Mouse (Mus musculus) kidney, postnatal 10 days (tissue): ENCODE measurements around the gene Stra8.
A peak's percentile ranks its signal among the peaks of the same experiment; 100 is the strongest.

Experiments
- DNase-seq: peaks from one replicate; pipeline ENCODE4 v3.0.0; 2021; ENCODE audit warnings: mixed read lengths

The Stra8 gene

DNA sequence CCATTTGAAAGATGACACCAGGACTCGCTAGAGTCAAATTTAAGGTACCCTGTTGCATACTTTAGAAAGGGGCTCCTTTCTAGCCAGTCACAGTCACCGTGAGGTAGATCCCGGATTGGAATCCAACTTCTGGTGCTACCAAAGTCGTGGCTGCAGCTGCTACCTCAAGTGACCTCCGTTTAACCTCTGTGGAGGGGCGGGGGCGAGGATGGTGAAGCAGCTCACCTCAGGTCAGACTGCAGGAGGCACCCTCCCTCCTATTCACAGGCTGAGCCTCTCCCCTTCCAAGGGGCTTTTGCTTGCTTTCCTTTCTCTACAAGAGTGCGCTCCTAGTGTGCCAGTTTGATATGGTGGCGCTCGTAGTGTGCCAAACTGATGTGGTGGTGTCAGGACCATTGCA, at the start of gene Stra8:
Gene Stra8, plus strand, starts transcription at position 208 of the 400 bp plus-strand sequence.
- no peak for DNase-seq

DNA sequence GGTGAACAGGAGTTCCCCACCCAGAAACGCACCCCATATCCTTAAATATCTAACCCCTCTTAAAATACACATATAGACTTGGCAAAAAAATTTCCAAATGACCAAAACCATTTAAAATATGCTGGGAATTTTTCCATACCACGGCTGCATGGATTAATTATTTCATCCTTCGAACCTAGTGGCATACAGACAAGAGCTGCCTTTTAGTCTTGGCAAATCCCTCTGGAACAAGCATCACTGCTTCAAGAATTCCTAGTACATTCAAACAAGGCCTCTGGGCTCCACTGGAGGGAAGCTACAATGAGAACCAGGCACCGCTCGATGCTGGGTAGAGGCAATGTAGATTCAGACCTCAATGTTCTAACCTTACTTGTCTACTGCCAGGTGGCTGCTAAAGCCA, 49.2 kb upstream of the Stra8 start:
- no peak for DNase-seq

DNA sequence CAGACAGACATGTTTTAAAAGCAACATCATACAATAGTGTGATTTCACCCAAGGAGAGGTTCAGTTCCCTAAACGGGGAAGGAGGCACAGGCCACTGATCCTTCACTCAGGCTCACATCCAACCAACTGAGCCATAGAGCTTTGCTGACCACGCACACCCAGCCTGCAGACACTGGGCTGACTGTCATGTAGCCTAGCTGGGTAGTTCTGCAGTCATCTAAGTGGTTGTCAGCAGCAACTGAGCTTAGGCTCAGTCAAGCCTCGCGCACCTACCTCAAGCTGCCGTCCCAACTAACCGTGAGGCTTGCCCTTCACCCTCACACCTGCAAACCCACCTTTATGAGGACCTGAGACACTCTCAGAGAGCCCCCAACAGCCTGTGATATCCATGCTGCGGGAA, 48.0 kb upstream of the Stra8 start:
- DNase-seq = no peak

DNA sequence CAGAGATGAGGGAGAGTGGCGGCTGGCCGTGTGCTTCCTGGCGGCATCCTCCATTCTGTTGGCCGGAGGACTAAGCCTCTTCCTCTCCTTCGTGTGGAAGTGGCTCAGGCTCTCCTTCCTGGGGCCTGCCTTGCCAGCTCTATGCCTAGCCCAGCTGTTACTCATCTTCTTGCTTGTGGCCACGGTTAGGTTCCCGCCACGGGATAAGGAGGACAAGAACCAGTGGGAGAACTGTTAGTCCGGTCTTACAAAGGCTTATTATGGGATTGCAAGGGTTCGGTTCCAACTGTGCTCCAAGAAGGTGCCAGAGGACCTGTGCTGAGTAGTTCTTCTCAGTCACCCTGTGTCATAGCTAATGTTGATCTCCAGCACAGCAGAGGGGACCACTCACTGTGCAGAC, 47.1 kb upstream of the Stra8 start:
- no peak for DNase-seq

DNA sequence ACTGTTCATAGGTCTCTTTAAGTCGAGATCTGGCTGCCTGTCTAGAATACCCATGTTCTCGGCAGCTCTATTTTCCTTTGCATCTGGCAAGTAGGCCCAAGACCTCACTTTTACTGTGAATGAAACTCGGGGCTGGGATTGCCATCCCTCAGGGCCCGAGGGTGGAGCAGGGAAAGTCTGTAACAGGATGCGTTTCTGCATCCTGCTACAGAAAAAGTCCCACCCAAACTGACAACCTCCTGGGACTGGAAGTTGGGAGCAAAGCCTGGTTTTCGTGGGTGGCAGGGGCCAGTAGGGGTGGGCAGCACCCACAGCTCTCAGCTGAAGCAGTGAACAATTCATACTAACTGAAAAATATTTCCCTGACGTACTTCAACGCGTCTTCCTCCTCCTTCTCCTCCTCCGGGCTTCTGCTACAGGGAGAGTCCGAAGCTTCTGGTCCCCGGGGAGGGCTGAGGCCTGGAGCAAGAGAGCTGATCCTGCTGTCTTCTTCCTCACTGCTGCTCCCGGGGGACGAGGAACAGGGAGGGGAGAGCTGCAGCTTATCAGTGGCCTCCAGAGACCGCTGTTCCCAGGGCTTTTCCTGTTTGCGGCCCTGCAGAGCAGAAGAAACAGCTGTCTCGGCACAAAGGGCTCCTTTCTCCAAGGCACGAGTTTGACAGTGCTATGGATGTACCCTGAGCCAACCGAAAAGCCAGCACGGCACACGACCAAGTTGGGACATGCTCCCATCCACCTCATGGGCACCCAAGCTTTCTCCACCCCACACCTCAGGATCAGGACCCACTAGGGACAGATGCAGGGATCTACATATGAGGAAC, 45.7 kb upstream of the Stra8 start:
- DNase-seq = peak; percentile 84

DNA sequence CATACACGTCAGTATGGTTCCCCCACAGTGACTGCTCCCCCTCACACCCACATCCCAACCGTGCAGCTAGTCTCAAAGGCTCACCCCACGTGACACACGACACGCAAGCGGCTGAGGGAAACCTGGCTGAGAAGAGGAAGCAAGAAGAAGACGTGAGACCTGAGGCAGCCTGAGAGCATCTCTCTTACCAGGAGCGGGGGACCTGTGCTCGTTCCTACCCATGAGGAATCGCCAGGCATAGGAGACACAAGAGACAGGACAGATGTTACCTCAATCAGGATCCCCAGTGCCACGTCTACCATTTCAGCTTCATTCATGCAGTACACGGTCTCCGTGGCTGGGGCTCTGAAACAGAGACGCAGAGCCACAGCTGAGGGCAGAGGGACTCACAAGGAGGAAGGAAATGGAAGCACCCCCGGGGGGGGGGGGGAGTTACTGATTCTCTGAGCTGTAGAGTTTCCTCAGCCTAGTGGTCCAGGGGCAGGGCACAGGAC, 44.6 kb upstream of the Stra8 start:
- peak; percentile 56 for DNase-seq

DNA sequence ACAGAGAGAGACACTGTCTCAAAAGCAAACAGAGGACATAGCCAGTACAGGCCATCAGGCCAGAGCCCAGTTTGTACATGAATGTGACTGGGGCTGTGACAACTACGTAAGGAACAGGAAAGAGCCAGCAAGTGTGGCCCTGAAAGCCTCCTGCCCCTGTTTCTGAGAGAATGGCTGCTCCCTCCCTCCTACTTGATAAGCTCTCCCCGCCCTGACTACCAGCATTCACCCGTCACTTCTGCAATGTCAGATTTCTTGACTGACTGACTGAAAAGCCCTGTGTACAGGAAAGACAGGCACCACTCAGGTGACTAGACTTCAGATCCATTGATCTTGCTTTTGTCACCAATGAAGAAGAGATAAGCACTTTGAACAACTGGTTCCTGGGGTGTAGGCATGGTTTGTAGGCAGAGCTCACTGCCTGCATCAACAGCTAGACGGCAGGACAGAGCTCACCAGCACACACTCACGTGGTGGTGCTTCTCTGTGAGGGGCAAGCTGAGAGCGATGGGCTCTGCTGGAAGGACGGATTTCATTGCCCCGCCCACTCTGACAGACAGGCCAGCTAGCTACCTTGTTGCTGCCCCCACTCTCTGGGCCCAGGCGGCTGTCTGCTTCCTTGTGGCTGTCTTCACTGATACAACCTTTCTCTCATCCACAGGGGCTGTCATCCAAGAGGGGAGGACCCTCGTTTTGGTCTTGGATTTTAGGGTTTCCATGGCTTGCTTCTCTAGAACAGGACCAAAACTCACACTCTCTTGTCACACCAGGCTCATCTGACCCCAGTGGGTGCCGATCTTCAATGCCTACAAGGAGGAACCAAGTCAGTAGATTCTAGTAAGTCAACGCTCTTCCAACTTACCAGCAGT, 43.8 kb upstream of the Stra8 start:
- no peak for DNase-seq

DNA sequence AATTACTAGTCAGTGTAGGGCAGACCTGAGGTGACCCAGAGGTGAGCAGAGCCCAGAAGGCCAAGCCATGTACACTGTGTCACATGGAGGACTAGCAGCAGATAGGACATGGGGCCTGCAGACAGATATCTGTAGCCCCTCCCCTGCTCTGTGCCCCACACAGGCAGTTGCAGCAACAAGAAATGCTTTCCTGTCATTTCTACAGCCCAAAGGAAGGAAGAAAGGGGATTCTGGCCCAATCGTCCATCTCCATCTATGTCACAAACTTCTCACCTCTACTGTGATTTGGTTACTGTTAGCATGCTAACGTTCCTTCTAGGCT, 43.2 kb upstream of the Stra8 start:
- DNase-seq = no peak

DNA sequence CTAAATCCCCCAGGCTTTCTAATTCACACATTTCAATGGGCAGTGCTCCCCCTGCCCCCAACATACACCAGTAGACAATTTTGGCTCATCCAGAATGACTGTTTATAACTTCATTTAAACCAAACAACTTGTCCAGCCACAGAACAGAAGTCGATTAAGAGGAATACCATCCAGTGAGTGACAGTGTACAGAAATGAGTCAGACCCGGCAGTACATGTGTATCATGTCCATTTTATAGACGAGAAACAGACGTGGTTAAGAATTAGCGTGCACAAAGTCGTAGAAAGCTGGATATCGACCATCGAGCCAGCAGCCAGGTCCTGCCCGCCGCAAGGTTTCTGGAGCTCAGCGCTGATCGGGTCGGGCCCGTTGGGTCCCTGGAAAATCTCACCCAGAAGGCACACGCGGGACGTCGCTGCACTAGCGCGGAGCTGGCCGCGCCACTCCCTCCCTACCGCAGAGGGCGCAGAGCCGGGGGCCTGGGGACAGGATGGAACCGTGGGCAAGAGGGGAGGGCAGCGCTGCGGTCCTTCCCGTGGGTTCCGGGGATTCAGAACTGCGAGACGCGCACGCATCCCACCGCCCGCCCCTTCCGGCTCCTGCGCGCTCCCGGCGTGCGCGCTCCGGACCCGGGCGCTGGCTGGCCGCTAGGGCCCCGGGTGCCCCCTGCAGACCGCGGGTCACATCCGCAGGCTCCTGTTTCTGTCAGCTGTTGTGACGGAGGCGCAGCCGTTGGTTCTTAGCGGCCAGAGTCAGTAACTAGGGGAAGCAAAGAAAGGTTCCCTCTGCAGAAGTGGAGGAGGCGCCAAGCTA, 42.2 kb upstream of the Stra8 start, which contains the start of gene Cyren:
Gene Cyren, minus strand, starts transcription at position 552 of the 813 bp plus-strand sequence.
- peak; percentile 97 for DNase-seq

DNA sequence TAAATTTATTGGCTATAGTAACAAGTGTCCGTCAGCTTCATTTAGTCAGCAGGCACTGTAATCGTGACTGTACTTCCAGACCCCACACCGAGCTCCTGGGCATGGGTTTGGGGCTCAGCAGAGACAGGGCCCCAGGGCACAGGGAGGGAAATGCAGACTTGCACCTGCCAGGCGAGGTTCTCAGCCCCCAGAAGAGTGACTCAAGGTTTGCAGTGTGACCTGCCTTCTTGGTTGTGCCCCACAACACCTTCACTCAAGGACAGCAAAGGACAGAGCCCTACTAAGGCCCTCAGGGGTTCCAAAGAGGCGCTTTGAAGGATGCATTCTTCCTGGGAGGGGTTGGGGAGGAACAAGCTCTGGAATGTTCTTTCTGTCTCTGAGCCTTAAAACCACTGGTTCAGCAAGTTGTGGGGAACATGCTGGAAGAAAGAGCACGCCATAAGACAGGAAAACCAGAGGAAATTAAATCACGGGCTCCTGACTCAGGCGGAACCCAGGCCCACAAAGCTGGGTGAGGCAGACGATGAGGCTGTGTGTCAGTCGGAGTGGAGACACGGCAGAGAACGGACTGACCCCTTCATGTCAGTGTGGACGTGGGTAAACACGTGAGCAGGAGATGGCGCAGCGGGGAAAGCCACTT, 40.7 kb upstream of the Stra8 start:
- no peak for DNase-seq

DNA sequence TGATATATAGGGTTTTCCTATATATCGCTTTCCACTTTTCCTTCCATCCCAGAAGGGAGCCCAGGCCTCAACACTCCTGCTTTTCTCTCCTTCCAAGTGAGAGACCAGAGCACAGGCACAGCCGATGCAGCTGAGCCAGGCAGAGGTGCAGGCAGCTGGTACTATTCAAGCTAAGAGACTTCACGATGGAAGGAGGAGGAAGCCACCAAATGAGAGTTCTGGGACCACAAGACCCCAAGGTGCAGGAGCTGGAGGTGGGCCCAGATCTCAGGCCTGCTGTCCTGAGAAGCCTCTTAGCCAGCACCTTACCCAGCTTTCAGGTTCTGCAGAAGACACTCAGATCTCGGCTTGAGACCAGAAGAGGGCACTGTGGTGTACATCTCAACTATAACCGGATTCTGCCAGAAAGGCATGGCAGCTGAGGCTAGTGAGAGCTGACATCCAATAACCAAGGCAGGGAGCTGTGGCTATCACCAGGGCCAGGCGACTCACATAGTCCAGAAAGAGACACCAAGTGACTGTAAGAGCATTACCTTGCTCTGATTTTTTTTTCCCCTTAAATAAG, 40.0 kb upstream of the Stra8 start:
- peak; percentile 71 for DNase-seq

DNA sequence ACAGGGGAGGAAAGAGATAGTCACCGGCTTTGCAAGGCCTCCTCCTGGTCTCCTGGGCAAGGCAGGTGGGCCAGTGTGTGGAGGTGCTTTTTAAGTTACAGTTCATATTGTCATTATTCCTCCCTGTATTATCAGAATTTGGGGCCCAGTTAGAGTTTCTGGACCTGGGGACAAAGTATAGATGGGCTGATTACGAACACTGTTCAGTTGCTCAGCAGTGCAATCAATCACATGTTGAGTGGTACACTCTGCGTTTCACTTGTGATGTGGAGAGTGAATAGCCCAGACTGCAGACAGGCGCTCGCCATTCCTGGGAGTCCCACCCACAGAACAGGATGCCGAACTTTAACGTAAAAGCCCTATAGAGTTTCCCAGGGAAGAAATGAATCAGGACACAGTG, 35.2 kb upstream of the Stra8 start:
- no peak for DNase-seq

DNA sequence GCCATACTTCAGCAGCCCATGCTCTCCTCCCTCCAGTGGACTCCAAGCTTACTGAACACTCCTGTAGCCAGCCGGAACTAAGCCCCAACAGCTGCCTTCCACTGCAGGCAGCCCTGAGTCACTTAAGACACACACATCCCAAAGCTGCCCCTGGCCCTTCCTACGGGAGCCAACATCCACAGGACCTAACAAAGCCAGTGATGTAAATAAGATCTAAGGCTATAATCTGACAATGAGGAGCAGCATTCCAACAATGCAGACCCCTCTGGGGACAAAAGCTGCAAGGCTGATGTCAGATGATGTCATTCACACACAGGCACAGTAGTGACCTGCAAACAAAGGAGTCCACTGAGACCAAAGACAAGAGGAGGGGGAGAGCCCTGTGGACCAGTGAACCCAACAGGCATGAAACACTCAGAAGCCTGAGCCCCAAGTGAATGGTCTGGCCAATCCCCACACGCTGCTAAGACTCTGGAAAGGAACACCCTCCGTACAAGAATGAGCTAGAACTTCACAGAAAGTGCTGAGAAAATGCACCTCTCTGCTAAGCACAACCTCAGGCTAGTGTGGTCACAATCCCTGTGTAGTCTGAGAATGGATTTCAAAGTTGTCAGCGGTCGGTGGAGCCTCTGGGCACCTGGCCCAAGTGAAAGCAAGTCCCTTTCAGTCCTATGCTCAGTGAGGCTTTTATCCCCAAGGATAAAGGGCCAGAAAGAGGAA, 32.7 kb upstream of the Stra8 start:
- DNase-seq = no peak

DNA sequence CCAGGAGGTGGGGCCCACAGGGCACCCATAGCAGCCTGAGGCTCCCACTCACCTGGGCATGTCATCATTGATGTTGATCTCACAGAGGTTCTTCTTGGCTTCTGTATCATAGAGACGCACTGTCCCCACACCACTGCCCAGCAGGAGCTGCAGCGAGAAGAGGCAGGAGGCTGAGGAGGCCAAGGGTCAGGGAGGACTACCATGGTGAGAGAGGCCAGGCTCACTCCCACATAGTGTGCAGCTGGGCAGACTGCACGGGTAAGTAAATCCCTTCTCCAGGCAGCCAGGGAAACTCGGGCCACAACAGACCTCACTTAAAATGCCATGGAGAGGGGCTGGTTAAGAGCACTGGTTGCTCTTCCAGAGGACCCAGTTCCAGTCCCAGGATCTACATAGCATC, 30.8 kb upstream of the Stra8 start:
- DNase-seq = no peak

DNA sequence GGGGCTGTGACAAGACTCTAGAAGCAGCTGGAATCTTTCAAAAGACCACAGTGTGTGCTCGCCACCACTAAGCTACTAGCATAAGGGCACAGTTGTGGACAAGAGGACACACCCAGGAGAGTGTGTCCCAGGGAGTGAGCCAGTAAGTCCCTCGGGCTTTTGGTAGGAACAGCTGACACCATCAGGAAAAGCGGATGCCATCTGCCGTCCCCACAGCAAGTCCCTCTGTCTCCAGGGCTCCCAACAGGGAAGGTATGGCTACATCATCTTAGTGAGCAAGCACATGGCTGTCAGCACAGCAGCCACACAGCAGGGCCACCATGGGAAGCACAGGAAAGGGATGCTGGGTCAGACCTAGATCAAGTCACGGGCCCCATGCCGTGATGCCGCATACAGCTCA, 24.4 kb upstream of the Stra8 start:
- DNase-seq = no peak

DNA sequence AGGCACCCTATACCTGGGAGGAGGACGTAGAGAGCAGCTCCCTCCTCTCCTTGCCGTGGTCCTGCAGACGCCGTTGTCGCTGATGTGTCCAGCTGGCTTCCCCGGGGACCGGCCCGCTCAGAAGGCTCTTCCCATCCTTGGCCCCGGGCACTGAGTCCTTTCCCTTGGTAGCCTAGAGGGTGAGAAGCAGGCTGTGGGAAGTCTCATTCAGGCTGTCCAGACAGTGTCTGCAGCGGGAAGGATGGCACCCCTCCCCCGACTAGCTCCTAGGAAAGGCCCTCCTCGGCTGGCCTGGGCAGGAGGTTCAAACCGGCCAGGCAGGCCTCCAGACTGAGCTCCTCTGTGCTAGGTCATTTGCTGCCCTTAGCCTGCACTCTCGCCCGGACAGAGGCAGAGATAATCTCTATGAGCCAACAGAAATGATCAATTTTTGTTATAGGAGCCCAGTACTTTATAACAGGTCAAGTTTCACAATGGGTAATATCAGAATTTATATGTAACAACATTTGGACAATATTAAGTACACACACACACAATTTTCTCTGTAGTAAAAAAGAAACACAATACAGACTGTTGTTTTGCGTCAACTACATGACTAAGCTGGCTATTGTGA, 23.7 kb upstream of the Stra8 start:
- DNase-seq = no peak

DNA sequence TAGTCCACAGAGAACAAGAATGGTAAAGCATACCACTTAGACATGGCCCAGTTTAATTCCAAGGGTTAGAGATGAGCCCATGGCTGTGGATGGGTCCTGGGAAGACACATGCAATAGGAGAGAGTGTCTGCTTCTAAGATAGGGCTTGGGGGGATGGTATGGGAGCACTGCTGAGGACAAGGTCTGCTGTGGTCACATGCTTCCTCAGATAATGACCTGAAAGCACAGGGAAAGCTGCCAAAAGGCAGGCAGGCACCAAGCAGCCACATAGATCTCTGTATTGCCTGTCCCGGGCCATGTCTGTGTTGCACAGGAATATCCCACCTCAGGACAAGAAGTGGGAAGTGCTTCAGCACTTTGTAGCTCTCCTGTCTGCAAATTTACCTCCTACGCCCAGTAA, 20.8 kb upstream of the Stra8 start:
- DNase-seq = peak; percentile 59

DNA sequence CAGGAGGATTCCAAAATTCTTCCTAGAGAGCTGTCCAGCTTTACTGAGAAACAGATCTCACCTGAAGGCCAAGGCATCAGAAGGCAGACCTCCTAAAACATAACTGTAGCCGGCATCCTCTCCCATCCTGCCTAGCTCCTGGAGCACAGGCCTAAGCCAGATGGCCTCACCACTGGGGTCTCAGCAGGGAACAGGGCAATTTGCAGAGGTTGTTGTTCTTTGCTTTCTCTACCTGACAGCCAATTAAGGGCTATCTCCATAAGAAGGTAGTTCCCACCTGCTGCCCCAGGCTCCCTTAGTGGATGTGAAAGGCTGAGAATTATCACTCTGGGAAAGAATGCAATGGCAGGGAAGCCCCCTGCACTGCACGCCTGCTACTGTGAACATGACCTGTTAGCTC, 19.0 kb upstream of the Stra8 start:
- no peak for DNase-seq

DNA sequence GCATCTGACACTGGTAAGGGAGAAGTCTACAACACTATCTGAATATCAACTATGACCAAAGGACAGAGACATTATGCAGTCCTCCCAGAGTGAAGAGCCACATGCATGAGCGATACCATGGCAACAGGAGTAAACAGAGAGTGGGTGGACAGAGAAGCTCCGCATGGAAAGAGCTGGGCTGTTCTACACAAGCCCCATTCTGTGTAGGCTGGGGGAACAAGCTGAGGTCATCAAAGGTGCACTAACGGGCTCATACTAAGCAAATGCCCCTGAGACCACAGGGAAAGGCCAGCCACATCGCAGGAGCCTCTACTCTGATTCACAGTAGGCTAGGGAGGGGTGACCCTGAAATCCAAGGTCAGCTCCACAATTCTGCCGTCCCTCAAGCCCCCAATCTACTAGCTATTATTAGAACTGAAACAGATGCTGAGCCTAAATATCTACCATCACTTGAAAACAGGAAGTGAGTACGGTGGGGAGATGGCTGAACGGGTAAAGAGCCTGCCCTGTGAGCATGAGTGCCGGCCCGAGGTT, 18.0 kb upstream of the Stra8 start:
- DNase-seq = no peak

DNA sequence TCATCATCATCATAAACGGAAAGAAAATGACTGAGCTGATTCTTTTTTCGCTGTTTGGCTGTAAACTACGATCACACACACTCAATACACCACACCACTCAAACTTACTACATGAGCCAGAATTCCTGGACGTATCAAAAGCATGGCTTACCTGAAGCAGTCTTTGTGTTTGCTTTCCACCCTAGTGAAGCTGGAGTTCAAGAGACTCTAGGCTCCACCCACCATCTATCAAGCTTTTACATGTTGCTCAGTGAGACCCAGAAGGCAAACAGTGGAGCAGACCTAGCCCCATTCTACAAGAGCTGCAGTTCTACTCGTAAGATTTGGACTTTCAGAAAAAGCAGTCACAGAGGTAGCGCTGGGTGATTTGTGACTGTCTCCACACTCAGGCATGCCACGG, 17.4 kb upstream of the Stra8 start:
- no peak for DNase-seq

DNA sequence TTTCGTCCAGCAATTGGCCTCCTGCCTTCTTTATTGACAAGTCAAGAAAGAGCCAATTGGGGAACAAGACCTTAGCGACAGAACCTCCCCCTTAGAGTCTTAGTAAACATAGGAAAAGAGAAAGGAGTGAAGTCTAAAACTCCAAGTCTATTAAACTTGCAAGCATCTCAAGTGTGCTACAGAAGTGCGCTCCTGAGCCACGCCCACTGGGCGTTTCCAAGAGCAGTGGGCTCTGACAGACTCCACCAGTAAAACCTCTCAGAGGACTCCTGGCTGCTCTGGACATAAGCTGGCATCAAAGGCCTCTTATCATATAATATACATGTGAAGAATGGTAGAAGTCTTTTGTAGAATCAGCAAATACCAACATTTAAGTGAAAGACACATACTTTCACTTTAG, 16.5 kb upstream of the Stra8 start:
- DNase-seq = no peak
